Mouse (Mus musculus): Measurements from ENCODE around the gene Slc39a10.

DNA sequence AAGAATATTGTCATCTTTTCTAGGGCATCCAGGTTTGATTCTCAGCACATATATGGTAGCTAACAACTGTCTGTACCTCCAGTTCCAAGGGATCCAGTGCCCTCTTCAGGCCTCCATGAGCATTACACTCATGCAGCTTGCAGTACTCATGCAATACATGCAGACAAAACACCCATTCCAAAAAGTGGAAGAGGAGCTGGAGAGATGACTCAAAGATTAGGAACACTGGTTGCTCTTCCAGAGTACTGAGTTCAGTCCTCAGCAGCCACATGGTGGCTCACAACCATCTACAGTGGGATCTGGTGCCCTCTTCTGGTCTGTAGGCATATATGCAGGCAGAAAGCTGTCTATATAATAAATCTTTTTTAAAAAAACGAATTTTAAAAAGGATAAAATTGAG lies 21.7 kb upstream of the Slc39a10 start:
- TF ChIP-seq CTCF (IDR thresholded peaks at IDR 0.05; ENCODE audit: low read depth) = no peak
- no peak for TF ChIP-seq EP300 (IDR thresholded peaks at IDR 0.05; ENCODE audit: low read depth)
